Mouse (Mus musculus) hindbrain, embryonic 10.5 days (tissue): ENCODE results near the gene Gpc6. TPM values are rescaled to one million over a fixed set of nuclear protein-coding genes. Genes with fewer than 3 reads are reported as not detected.

Experiments used
- DNase-seq: peaks from one replicate; pipeline ENCODE4 v3.0.0-alpha.2; 2017; ENCODE audit warnings: low spot score
- H3K27ac ChIP-seq: fragments of 300-500 bp; sonication (generic); 2 replicates; pipeline ENCODE4 v1.5.1; 2016; ENCODE audit warnings: mild to moderate bottlenecking, moderate library complexity
- H3K27me3 ChIP-seq: fragments of 300-500 bp; sonication (generic); 2 replicates; pipeline ENCODE4 v1.6.1; 2016; ENCODE audit warnings: mild to moderate bottlenecking; ENCODE audit not compliant: poor library complexity, insufficient read depth, severe bottlenecking
- H3K36me3 ChIP-seq: fragments of 300-500 bp; sonication (generic); 2 replicates; pipeline ENCODE4 v1.6.1; 2016; ENCODE audit warnings: mild to moderate bottlenecking, moderate library complexity
- H3K4me1 ChIP-seq: fragments of 300-500 bp; sonication (generic); replicated peaks from 2 replicates; pipeline ENCODE4 v1.6.1; 2016; ENCODE audit warnings: mild to moderate bottlenecking
- H3K4me3 ChIP-seq: fragments of 300-500 bp; sonication (generic); 2 replicates; pipeline ENCODE4 v1.5.1; 2016; ENCODE audit warnings: mild to moderate bottlenecking, moderate library complexity
- H3K9me3 ChIP-seq: fragments of 300-500 bp; sonication (generic); 2 replicates; pipeline ENCODE4 v1.6.1; 2016; ENCODE audit warnings: mild to moderate bottlenecking, moderate library complexity
- WGBS: fragments of 180-500 bp; shearing (Covaris S2); methylation state at CpG from one replicate; pipeline ENCODE4 v1.1.7; 2016; 5-methylcytosine and 5-hydroxymethylcytosine counted together
- polyA plus RNA-seq: library from polyadenylated mRNA; unstranded; fragments of >200 nt; fragmentation: Nextera tagmentation; extraction: Ambion mirVana; gene quantifications from 2 replicates; pipeline ENCODE4 v1.2.1, GENCODE M21; 2016

Gpc6 gene
- polyA plus RNA-seq, 1 experiment from 2014 or later = 34.3 TPM

DNA sequence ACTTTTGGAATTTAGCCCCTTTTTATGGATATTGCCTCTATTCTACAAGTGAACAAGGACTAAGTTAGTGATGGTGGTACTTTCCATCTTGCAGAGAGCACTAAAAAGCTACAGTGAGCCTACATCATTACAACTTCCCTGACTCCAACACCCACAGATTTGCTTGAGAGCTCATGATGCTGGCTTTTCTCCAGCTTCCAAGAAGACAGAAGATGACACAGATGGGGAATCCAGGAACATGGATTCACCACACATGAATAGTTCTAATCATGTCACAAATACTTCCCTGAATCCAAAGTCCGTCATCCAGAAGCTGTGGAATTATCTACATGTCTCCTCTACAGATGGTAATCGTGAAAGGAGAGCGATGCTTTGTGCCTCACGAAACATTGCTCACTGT, 882.7 kb downstream of the Gpc6 start:
- Histone ChIP-seq H3K27me3 (no peaks in the 10 kb centered on the region), H3K9me3 (no peaks in the 10 kb centered on the region), H3K27ac (no peak overlapping the region), H3K4me1 (no peaks in the 10 kb centered on the region), H3K36me3 (no peaks in the 10 kb centered on the region), H3K4me3 (no peak overlapping the region)
- DNase-seq = no peak
- WGBS = 97% methylated on average over 4 of the region's 4 CpGs

DNA sequence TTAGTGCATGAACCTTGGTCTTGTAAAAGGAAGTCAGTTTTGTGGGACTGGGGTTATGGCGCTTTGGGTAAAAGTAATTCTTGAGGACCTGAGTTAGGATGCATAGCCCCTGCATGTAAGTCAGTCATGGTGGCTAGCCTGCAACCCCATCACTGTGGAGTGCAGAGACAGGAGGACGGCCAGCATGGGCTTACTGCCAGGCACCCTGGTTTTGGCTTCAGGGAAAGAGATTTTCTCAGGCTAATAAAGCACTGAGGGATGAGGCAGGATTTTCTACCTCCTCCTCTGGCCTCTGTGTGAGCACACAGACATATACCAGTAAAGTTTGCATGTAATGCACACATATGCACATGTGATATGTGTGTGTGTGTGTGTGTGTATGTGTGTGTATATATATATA, 883.2 kb downstream of the Gpc6 start:
- Histone ChIP-seq H3K9me3 (no peaks in the 10 kb centered on the region), H3K4me3 (no peak overlapping the region), H3K4me1 (no peaks in the 10 kb centered on the region), H3K27me3 (no peaks in the 10 kb centered on the region), H3K36me3 (no peaks in the 10 kb centered on the region), H3K27ac (no peak overlapping the region)
- no peak for DNase-seq
- WGBS = 87% methylated on average over 2 of the region's 2 CpGs

DNA sequence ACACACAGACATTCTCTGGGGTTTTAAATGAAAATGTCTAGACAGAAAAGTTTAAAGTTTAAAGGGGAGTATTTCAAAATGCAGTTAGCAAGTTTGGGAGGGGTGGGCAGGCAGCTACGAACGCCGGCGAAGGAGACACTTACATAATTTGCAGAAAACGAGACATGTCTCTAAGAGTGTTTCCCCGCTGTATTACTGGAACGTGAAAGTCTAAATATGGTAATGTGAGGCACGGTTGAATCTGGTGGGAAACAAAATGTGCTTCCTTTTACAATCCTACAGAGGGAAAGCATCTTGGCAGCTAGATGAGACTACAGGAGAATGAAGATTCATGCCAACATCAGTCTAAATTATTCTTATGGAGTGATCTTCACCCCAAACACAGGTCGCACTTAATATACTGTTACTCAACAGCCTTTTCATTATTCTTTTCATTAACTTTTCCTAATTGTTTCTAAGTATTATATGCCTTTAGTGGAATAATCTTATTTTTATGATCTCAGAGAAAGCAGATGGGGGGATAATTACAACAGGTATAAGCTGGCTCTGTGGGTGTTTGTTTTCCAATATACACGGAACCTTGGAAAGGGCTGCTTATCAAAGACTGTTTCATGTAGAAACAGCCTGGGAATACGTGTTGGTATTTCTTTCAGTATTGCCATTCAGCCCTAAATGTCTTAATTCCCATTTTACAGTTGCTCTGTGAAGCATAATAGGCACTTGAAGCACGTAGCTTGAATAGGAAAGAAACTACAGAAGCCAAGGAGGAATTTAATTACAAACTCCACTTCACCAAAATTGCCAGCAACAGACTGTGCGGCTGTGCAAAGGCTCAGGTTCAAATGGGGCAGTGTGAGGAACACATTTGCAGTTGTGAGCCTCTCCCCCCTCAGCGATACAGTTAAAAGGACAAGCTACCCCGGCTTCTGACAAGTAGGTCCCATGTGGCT, 885.5 kb downstream of the Gpc6 start:
- H3K4me3 ChIP-seq = no peak overlapping the region
- DNase-seq = no peak
- 89% methylated on average over 15 of the region's 15 CpGs for WGBS

DNA sequence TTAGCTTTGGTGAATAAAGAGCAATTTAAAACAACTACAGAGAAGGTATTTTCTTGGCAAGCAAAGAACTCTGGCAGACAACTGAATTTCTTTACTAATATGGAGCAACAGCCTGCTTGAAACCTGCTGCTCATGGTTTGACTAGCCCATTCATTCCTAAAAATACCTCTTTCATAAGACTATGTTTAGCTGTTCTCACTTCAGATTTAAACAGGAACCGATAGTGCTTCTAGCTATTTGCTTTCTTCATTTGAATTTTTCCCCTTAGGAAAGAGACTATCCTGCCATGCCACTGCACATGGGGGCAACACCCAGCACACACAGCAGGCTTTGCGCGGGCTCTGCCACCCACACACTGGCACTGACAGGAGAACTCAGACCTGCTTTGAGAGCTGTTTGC, 888.4 kb downstream of the Gpc6 start:
- Histone ChIP-seq H3K4me3 (no peak overlapping the region), H3K27me3 (no peaks in the 10 kb centered on the region), H3K4me1 (no peaks in the 10 kb centered on the region), H3K27ac (no peak overlapping the region), H3K36me3 (no peaks in the 10 kb centered on the region), H3K9me3 (no peaks in the 10 kb centered on the region)
- WGBS = 87% methylated on average over 3 of the region's 3 CpGs
- DNase-seq = no peak

More for the DNA sequence above, 885.5 kb downstream of the Gpc6 start:
- H3K9me3 ChIP-seq = no peaks in the 10 kb centered on the region
- H3K27ac ChIP-seq = no peak overlapping the region
- H3K36me3 ChIP-seq = no peaks in the 10 kb centered on the region
- H3K27me3 ChIP-seq = no peaks in the 10 kb centered on the region
- no peaks in the 10 kb centered on the region for H3K4me1 ChIP-seq

DNA sequence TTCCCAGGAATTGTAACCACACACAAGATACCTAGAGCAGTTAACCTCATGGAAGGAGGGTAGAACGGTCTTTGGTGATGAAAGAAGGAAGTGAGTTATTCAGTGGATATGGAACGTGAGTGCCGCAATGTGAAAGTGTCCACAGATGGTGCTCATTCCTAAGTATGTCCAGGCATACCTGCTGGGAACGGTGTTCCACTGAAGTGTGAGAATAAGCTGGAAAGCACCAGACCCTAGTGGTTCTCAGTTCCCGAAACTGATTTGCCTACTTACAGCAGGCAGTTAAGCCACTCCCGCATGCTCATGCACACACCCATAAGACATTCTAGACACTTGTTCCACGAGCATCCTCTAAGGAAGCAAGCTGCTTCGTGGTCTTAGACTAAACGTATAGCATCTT, 890.9 kb downstream of the Gpc6 start:
- Histone ChIP-seq H3K4me3 (no peak overlapping the region), H3K27me3 (no peaks in the 10 kb centered on the region), H3K36me3 (no peaks in the 10 kb centered on the region), H3K27ac (no peak overlapping the region), H3K9me3 (no peaks in the 10 kb centered on the region), H3K4me1 (0 out of 2 replicates have a peak, but pooled peaks cover 7% of the 10 kb centered on the region)
- WGBS = 92% methylated on average over 9 of the region's 9 CpGs
- DNase-seq = no peak

DNA sequence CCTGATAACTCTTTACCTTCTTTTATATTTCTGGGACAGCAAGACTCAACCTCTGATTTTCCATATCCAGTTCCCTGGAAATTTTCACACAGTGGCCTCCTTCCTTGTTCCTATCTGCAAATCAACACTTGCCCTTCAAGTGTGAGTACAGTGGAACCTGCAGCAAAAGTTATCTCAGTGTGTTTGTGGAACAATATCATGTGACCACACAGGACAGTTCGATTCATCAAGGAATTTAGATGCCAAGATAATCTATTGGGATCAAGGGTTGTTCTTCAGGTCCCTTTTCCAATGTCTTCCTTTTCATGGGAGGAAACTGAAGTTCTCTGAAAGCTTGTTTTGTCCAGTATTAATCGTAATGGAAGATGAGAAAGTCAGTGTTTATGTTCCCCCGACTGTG, 891.6 kb downstream of the Gpc6 start:
- Histone ChIP-seq H3K27ac (no peak overlapping the region), H3K9me3 (no peaks in the 10 kb centered on the region), H3K4me3 (no peak overlapping the region), H3K4me1 (0 out of 2 replicates have a peak, but pooled peaks cover 7% of the 10 kb centered on the region), H3K27me3 (no peaks in the 10 kb centered on the region), H3K36me3 (no peaks in the 10 kb centered on the region)
- WGBS = 90% methylated on average over 3 of the region's 3 CpGs
- no peak for DNase-seq

DNA sequence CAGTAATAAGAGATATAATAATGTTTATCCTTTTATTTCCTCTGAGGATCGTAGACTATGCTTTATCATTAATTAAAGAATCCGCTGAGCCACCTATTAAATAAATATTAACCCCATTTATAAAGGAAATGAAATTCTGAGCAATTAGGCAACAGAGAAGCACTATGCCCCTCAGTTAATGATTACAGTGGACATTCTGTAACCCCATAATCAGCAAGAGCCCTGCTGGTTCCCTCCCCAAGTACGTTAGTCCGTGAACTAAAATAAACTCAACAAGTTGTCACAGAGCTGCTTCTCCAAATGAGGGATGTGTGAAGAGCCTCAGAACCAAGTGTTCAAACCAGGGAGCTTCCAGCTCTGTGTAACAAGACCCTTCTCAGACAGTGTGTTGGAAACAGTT, 892.1 kb downstream of the Gpc6 start:
- WGBS = 87% methylated on average over 4 of the region's 4 CpGs
- 0 out of 2 replicates have a peak, but pooled peaks cover 7% of the 10 kb centered on the region for H3K4me1 ChIP-seq
- H3K4me3 ChIP-seq = no peak overlapping the region
- DNase-seq = no peak
- no peaks in the 10 kb centered on the region for H3K9me3 ChIP-seq
- no peak overlapping the region for H3K27ac ChIP-seq
- H3K27me3 ChIP-seq = no peaks in the 10 kb centered on the region
- no peaks in the 10 kb centered on the region for H3K36me3 ChIP-seq

DNA sequence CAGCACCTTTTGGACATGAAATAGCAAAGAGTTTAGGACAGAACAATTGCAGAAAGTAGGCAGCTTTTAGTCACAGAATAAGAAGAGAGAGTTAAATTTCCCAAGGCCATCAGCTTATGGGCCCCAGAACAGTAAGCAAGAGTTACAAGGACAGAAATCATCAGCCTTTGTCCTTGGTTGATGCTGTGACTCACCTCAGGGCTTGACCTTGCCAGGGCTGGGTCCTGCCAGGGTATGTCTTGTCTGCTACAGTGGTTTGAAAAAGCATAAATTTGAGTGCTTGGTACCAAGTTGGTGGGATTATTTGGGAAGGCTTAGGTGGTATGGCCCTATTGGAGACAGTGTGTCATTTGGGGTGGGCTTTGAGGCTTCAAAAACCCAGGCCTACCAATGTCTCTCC, 899.4 kb downstream of the Gpc6 start:
- H3K9me3 ChIP-seq = peaks cover 3% of the 10 kb centered on the region; the same call in 1 of the 2 replicates
- no peak for DNase-seq

DNA sequence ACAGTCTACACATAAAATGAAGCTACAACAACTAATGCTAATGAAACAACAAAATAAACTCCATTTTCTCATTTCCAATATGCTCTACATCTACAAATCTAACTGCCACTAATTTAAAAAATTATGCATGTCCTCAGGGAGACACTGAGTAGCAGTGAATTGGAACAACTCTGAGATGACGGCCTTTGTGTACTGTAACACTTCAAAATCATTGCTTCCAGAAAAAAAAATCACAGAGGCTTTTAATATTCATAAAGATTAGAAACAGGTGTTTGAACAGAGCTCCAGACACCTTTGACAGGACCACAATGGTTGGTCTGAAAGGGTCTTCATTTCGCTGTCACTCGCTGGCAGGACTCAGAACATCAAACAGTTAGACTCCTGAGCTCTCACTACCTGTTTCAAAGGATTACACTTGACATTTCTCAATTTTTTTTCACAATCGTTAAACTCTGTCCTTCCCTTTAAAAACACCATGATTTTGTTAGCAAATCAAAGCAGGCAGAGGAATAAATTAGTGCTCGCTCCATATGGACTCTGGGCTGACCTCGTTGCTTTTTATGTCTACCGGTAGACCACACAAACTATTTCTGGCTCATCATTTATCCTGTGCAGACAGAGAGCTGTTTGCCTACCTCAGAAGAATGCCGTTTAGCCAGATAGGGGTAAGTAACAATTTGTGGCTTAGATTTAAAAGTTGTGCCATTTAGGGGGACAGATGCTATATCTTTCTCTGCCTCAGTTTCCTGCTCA, 901.4 kb downstream of the Gpc6 start:
- Histone ChIP-seq H3K9me3 (peaks cover 3% of the 10 kb centered on the region; the same call in 1 of the 2 replicates), H3K27ac (no peak overlapping the region), H3K36me3 (no peaks in the 10 kb centered on the region), H3K4me3 (no peak overlapping the region), H3K27me3 (no peaks in the 10 kb centered on the region), H3K4me1 (0 out of 2 replicates have a peak, but pooled peaks cover 2% of the 10 kb centered on the region)
- no peak for DNase-seq
- 78% methylated on average over 8 of the region's 8 CpGs for WGBS

More for the DNA sequence above, 899.4 kb downstream of the Gpc6 start:
- Histone ChIP-seq H3K27me3 (no peaks in the 10 kb centered on the region), H3K27ac (no peak overlapping the region), H3K4me3 (no peak overlapping the region), H3K36me3 (no peaks in the 10 kb centered on the region), H3K4me1 (0 out of 2 replicates have a peak, but pooled peaks cover 7% of the 10 kb centered on the region)

DNA sequence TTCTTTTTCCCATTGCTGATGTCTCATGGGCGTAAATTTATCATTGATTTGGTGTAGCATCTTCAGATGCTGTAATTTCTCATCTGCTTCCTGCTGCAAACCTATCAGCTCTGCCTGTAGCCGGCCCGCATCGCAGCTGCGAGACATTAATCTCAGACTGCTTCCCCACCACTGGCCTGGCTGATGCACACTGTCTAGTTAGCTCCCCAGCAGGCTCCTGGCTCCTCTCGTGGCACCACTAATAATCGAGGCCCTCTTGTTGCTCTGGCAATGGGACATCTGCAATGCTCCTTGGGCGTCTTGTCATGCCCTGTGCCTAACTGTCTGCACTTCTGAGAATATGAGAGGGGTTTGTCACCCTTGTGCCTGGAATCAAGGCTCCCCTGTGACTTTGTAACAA, 906.2 kb downstream of the Gpc6 start:
- DNase-seq = peak; percentile 5

DNA sequence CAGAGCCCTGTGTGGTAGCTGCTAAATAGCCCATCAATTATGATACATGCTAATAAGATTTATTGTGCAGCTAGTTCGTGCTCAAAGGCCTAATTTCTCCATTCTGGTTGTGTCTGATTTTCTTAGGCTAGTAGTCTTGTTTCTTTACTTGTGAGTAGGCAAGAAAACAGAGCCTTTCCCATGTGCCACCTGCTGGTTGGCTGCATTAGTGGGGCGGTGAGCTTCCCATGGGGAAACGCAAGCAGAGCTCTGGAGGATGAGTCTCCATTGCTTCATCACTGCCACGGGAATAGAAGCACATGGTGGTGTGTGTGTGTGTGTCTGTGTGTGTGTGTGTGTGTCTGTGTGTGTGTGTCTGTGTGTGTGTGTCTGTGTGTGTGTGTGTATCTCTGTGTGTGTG, 906.6 kb downstream of the Gpc6 start:
- H3K27me3 ChIP-seq = no peaks in the 10 kb centered on the region
- H3K36me3 ChIP-seq = no peaks in the 10 kb centered on the region
- H3K9me3 ChIP-seq = no peaks in the 10 kb centered on the region
- peak; percentile 12 for DNase-seq
- no peak overlapping the region for H3K4me3 ChIP-seq
- 0 out of 2 replicates have a peak overlapping the region, but pooled peaks have one; percentile 4 for H3K27ac ChIP-seq
- H3K4me1 ChIP-seq = 0 out of 2 replicates have a peak, but pooled peaks cover 2% of the 10 kb centered on the region
- WGBS = 65% methylated on average over 4 of the region's 4 CpGs

More for the DNA sequence above, 906.2 kb downstream of the Gpc6 start:
- no peaks in the 10 kb centered on the region for H3K36me3 ChIP-seq
- no peak overlapping the region for H3K4me3 ChIP-seq
- H3K4me1 ChIP-seq = 0 out of 2 replicates have a peak, but pooled peaks cover 2% of the 10 kb centered on the region
- 80% methylated on average over 8 of the region's 8 CpGs for WGBS
- H3K27ac ChIP-seq = no peak overlapping the region
- H3K27me3 ChIP-seq = no peaks in the 10 kb centered on the region
- H3K9me3 ChIP-seq = no peaks in the 10 kb centered on the region

DNA sequence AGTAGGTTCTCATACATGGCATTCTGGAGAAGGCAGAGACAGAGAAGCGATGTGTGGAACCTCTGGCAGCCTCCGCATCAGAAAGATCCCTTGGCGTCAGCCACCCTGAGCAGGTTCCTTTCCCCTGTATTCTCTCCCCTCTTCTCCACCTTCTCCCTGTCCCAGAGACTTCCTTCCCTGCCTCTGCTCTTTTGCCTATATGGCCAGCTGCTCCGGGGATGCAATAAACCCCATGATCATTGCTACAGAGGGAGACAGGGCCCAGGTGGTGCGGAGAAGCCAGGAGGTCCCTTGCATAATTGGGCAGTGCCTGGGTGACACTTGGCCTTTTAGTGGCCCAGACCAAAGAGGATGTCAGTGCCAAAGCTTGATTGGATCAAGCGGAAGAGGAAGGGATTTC, 910.4 kb downstream of the Gpc6 start:
- 92% methylated on average over 6 of the region's 6 CpGs for WGBS
- Histone ChIP-seq H3K27me3 (no peaks in the 10 kb centered on the region), H3K4me3 (no peak overlapping the region), H3K9me3 (no peaks in the 10 kb centered on the region), H3K27ac (no peak overlapping the region), H3K4me1 (0 out of 2 replicates have a peak, but pooled peaks cover 2% of the 10 kb centered on the region), H3K36me3 (no peaks in the 10 kb centered on the region)
- DNase-seq = no peak

DNA sequence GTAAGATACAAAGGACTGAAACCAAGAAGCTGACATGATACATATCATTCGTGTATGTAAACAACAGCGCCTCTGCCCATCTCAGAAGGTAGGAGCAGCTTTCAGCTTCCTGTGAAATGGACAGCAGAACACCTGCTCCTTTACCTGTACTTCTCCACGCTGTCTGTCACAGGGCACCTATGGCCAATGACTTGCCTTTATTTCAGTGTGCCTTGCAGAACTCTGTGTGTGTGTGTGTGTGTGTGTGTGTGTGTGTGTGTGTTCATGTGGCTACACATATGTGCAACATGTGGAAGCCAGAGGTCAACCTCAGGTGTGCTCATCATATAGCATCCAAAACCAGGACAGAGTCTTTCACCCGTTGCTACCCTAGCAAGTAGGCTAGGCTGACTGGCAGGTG, 911.9 kb downstream of the Gpc6 start:
- Histone ChIP-seq H3K27ac (no peak overlapping the region), H3K4me3 (no peak overlapping the region), H3K36me3 (no peaks in the 10 kb centered on the region), H3K9me3 (no peaks in the 10 kb centered on the region), H3K27me3 (no peaks in the 10 kb centered on the region), H3K4me1 (no peaks in the 10 kb centered on the region)
- no peak for DNase-seq
- WGBS = 90% methylated on average over 4 of the region's 4 CpGs
